Mouse (Mus musculus) G1E-ER4 (cell line): ENCODE measurements around the gene Olfr267. TPM values are rescaled to one million over a fixed set of nuclear protein-coding genes. Genes with fewer than 3 reads are reported as not detected.

Experiments used
- GATA1 ChIP-seq: IDR thresholded peaks from one replicate; pipeline ENCODE4 v1.8.0; 2012; ENCODE audit warnings: low read length, inconsistent platforms
- polyA plus RNA-seq: library from polyadenylated mRNA; stranded (reverse); fragments of >175 nt; gene quantifications from 2 replicates; pipeline ENCODE4 v1.2.3, GENCODE M21; 2012

Gene Olfr267
- not detected in 2 replicates for polyA plus RNA-seq

DNA sequence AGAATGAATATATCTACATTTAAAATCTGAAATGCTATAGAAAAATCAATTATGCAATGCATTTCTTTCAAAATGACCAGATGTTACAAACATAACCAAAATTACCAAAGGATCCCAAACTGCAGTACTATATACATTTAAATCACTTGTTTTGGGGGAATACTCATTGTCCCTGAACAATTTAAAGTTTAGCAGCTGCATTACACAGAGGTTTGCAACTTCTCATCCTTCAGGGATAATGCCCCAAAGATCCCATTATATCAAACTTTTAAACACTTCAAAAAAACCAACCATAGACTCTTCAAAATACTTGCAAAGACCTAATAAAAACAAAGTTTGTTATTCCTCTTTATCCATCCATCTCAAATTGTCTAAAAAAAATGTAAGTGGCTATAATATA lies at the start of gene Olfr267:
Olfr267 (minus strand) TSS at position 101 of the 400 bp plus-strand sequence.
- no peak for TF ChIP-seq GATA1

DNA sequence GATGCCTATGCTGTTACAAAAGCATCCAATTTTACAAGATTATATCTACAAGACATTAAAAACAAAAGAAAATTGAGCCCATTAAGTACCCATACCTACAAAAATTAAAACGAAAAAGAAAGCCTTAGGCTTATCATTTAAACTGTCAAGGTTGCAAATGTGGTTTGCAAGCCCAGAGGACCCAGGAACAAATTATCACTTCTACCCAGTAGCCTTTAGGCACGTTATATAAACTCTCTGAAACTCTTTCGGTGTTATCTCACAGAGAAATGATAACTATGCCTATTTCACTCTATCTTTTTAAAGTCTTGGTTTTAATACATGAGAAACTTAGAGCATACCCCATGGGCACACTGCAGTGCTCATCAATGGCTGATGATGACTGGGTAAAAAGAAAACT lies 45.4 kb upstream of the Olfr267 start:
- TF ChIP-seq GATA1, result no peak

DNA sequence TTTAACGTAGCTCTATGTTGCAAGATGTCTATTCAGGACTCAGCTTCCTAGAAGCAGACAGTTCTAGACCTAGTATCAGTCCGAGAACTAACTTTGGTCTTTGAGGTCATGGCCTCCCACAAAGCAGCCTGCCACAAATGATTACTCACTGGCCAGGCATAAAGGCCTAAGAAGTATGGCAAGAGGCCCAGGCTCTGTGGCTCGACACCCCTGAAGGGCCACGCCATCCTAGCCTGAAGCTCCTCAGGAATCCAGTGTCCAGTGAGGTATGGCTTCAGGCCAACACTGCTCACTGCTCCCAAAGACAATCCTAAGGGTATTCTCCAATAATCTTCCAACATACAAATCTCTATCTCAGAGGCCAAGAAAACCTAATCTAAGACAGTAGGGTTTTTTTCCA lies 38.4 kb upstream of the Olfr267 start:
- TF ChIP-seq GATA1, result no peak

DNA sequence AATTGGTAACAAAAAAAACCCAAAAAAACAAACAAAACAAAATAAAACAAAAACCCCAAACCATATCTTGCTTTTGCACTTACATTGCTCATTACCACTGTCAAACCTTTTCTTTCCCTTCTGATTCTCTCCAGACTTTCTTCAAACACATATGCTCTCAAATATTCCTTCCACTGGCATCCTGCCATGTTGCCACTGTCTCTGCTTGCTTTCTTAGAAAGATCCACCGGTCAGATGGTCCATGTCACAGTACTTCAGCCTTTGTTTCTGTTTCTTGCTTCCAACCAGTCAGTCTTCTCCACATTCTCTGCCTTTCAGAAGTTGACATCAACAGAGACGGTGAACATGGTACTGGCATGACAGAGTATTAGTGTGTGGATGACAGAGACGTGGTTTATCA lies 857 bp downstream of the Olfr267 start:
- no peak for TF ChIP-seq GATA1

DNA sequence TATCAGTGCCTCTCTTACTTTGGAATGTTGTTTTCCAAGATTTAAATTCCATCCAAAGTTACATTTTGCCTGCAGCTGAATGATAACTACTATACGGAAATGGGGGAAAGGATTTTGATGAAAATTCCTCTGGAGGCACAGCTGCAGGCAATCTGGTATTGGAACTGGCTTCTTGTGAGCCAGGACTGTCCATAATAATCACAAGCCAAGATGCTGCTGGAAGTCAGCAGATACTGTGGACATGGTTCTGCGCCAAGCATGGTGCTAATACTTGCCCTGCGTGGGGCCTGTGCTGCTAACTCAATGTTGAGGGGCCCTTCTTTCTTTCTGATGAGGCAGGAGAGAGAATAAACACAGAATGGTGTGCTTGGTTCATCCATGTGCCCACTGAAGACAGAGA lies 24.1 kb downstream of the Olfr267 start:
- TF ChIP-seq GATA1, result no peak

DNA sequence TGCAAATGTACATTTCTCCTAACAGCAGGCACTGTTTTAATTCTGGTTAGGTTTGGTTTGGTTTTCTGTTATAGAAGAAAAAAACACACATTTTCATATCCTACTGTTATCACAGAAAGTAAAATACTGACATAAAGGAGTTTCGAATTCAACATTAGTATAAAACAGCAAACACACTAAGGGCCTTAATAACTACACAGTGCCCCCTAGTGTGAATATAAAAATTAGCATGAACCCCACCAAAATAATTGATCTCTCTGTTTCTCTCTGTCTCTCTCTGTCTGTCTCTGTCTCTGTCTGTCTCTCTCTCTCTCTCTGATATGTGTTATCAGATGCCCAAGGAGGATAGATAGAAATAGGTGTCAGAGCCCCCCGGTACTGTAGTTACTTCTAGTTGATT lies 38.0 kb downstream of the Olfr267 start:
- no peak for TF ChIP-seq GATA1

DNA sequence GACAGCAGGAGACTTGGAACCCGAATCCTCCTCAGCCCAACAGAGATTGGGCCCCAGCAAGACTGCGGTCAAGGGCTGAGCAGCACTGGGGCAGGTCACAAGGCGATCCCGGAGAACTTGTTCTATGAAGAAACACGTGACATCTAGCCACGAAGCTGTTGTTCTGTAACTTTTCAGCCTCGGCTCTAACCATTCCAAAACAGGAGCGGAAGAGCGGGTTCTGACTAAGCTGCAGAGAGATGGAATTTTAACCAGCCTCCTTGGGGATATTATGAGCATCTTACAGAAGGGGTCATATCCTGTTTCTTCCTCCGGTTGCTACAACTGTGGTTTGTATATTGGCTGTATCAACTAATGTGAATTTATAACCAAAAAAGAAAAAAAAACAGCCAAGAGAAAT lies 38.4 kb downstream of the Olfr267 start:
- TF ChIP-seq GATA1, result no peak

DNA sequence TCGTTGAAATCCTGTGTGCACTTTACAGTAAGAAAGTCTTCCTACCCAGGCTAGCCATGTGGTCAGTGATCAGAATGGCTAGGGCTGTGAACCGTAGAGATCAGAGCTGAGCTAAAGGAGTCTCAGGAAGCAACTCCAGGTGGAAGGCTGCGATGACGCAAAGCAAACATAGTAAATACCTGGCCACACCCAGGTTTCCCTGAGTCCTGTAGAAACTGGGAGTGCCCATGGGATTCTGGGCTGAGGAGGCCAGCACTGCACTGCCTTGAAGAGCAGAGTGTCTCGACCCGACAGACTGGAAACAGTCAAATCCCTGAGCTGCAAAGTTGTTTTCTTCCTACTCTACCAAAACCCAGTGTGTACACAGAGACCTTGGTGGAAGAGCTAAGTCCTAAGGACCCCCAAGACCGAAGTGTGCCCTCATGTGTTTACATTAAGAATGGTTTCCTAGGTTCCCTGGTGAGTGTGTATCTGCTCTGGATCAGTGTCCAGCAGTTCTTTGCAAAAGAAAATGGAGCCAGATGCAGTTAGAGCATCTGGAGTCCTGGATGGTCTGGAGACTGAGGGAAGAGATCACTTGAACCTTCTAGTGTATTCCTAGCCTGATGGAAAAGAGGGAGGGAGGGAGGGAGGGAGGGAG lies 41.8 kb downstream of the Olfr267 start:
- no peak for TF ChIP-seq GATA1

DNA sequence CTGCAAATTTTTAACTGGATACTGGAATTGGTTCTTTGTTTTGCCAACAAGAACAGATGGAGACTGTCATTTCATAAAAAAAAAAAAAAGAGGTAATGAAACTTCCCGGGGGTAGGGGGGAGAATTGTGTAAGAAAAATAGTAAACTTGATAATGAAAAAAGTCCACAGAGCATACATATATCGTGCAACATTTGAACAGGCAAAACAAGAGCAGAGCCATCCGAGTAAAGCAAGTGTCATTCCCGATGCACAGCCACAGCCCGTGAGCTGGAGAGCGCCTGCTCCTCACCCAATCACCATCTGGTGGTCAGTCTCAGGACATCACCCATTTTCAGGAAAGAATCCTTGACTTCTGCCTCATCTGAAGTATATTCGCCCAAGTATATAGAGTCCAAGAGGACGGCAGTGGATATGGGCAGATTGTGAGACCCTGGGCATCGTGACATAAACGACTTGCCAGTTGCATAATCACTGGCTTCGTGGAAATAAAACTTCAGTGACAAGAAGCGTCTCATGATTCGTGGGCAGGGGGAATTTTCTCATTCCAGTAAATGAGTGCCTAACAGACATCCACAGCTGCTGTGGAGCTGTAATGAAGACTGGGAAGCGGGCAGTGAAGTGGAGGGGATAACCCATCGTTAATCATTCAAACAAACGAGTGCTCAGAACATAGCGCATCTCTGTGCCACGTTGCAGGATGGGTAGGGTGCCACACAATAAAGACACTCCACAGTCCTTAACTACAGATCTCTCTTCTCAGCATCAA lies 50.5 kb downstream of the Olfr267 start:
- no peak for TF ChIP-seq GATA1

Other genes with a start within 250 kb of the Olfr267 start
- not detected in 2 replicates for gene Lpar1, start 233.8 kb downstream of the Olfr267 start, polyA plus RNA-seq
- gene Ecpas, start 125.0 kb upstream of the Olfr267 start, polyA plus RNA-seq, result 35.0 and 44.5 TPM in 2 replicates
- gene Zkscan16, start 155.9 kb upstream of the Olfr267 start, polyA plus RNA-seq, result not detected in 2 replicates
- gene Ptgr1, start 199.4 kb upstream of the Olfr267 start, polyA plus RNA-seq, result 0.06 and 0.24 TPM in 2 replicates
- gene Dnajc25, start 207.3 kb upstream of the Olfr267 start, polyA plus RNA-seq, result 3.8 and 6.5 TPM in 2 replicates
- gene Gm20503, start 215.5 kb upstream of the Olfr267 start, polyA plus RNA-seq, result not detected in 2 replicates
- gene Gng10, start 247.4 kb upstream of the Olfr267 start, polyA plus RNA-seq, result 17.3 and 20.9 TPM in 2 replicates